Mouse (Mus musculus) fibroblast of lung, adult 2 months (primary cell): ENCODE data around the gene Leo1.
"Not testable (repeated sequence)": the region's sequence is repeated elsewhere in the genome, so short reads cannot be mapped to it uniquely, and the experiment has no call there.

ENCODE experiments used
- DNase-seq: peaks from one replicate; pipeline ENCODE4 v3.0.0-alpha.2; 2011; ENCODE audit warnings: low read depth

Gene Leo1

GRCm38 (mm10) chr9:75467581-75467980 lies 26.3 kb downstream of the Leo1 start:
- DNase-seq: no peak

- no peak for DNase-seq
Observed at GRCm38 (mm10) chr9:75468297-75468696, 27.0 kb downstream of the Leo1 start.

GRCm38 (mm10) chr9:75477212-75477611 lies 35.9 kb downstream of the Leo1 start:
- no peak for DNase-seq

DNA sequence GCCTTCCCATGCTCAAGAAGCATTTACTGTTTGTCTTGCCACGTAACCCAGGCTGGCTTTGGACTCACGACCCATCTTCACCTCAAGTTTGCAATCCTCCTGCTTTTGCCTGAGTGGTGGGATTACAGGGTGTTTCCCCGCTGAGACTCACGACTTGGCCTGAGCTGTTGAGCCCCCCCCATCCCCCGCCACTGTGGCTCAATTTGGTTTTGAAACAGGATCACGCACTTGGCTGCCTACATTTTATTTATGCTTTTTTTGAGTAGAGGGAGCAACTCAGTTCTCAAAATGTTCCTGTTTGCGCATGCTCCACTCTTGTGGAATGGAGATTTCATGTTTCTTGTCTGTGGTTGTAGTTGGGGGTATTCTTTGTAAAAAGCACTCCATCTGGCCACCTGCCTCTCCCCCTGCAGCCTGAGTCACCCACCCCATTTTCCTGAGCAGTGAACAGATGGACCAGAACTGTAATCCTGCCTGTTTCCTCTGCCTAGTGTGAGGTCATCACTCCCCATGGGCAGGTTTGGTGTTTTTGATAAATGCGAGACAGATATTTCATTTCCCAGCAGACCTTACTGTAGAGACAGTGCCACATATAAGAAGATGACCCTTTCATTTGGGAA lies 37.9 kb downstream of the Leo1 start:
- no peak for DNase-seq

GRCm38 (mm10) chr9:75480536-75481075 lies 39.3 kb downstream of the Leo1 start:
- DNase-seq: no peak

DNA sequence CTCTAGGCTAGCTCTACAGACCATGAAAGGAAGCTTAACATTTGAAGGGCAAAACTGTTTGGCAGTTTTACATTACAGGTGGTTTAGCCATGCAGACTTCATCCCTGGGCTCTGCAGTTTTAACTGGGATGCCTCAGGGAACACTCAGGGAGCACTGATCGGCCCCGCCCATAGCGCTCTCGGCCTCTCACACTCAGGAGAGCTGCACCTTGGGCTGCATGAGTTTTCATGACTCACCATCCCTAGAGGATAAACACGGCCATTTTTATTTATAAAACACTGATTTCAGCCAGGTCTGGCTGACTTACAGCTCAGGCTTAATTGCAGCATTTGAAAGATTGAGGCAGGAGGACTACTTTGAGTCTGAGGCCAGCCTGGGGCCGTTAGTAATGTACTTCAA lies 43.9 kb downstream of the Leo1 start:
- DNase-seq: no peak

DNA sequence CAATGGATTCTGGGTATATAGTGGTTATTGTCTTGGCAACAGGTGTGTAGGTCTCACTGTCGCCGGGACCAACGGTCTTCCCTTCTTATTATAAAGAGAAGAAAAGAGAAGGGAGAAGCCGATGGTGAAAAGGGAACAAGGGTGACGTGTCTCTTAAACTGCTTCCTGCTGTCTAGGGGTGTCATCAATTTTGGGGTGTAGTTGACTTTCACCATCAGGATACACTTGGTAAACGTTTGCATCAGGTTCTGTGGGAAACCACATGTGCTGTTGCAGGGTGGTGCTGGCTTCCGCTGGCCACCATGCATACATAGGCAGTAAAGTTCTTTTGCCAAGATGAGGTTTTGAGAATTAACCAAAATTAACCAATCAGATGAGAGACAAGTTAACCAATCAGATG lies 46.9 kb downstream of the Leo1 start:
- DNase-seq: not testable (repeated sequence)

- DNase-seq: no peak
Observed at GRCm38 (mm10) chr9:75494407-75495005, 53.2 kb downstream of the Leo1 start.

DNA sequence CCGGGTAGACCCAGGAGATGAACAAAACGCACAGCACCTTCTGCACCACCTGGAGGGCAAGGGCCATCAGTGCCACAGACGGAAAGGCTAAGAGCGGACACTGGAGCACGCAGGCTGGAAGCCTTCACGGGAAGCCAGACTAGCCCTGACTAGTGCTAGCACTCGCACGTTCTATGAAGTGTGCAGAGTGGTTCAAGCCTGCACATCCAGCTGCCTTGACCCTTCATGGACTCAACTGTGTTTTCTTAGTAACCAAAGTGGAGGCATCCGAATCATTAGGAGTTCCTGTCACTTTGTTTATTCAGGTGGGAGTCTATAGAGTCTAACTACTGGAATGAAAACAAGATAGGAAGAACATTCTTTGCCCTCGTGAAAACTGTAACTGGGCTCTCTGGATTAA lies 54.6 kb downstream of the Leo1 start:
- no peak for DNase-seq

GRCm38 (mm10) chr9:75498571-75498970 lies 57.2 kb downstream of the Leo1 start:
- no peak for DNase-seq

- no peak for DNase-seq
Observed at GRCm38 (mm10) chr9:75504311-75504710, 63.0 kb downstream of the Leo1 start.

GRCm38 (mm10) chr9:75511236-75511939 lies 70.1 kb downstream of the Leo1 start:
- no peak for DNase-seq

DNA sequence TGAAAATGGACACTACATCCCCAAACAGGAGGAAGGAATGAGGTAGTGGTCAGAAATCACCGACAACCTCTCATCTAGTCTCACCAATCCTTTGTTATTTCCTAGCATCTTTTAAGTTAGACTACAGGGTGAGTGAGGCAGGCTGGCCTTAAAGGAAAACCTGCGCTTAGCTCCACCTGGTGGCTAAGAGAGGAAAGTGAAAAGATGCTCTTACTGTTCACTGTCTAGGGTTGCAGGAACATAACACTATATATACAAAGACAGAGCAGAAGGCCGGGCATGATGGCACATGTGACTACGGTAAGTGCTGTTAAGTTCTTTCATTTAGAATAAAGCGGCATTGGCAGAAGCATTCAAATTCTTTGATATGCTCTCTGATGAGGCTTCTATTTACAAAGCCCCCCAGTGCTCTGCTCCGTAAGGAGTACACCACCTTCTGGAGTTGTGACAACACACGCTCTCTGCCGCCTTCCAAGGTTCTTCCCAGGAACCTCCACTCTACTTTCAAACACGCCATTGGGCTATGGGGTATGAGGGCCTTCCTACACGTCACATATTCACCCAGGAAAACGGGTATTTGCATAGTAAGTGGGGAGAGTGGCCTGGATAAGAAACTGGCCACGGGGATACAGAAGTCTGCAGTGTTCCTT lies 74.3 kb downstream of the Leo1 start:
- DNase-seq: no peak
